9 mouse cellular contexts compared by ENCODE assay signal in the genomic region with DNA sequence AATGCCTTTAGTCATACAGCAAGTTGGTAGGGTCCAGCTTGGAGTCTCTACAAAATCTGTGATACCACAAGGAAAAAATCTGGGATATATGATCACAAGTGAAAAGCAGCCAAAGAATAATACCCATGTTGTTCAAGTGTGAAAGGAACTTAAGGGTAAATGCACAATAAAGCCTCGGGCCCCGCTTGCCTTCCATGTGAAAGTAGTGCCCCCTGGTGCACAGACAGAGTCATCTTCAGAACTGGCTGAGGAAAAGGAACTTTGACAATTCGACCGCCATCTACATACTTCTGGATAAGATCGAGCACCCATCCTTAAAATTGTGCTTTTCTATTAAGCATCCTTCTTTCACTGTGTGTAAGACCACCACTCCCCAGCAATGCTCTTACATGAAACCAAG. TPM values are rescaled to one million over a fixed set of nuclear protein-coding genes. Genes with fewer than 3 reads are reported as not detected.
A peak's percentile ranks its signal among the peaks of the same experiment; 100 is the strongest.
DNase-seq lines count a peak whose midpoint lies in the region; ATAC-seq and TF ChIP-seq lines count a peak whose summit lies in the region.
"Had no signal": no experiment of that assay in that cellular context is flagged by ENCODE, and none has a peak within 500 bp of the region (broad histone marks: within the 10 kb centered on the region; RNA-seq: fewer than 3 reads in every experiment).

No protein-coding gene starts in this region.

- no peaks in the 10 kb centered on the region for H3K27me3 ChIP-seq in midbrain, postnatal 0 days (ENCODE audit: insufficient read depth, low read length)
- H3K27me3 ChIP-seq in midbrain, embryonic 10.5 days (ENCODE audit: low read depth, poor library complexity, severe bottlenecking) = no peaks in the 10 kb centered on the region
- H3K27me3 ChIP-seq: midbrain, embryonic 12.5 days had no signal

- H3K9ac ChIP-seq in midbrain, postnatal 0 days (replicated peaks; ENCODE audit: low read length, poor library complexity, severe bottlenecking) = no peak overlapping the region
- H3K9ac ChIP-seq: midbrain, embryonic 12.5 days had no signal

- intact Hi-C loops in heart, postnatal 10 days (cut with DNase I) = loop anchor here (1.0 to 5.0 kb wide), 5 partner anchors 51 to 531 kb away; no protein-coding TSS in a partner anchor

- no peak for TF ChIP-seq POLR2A in bone marrow, adult 2 months (IDR thresholded peaks at IDR 0.05; ENCODE audit: borderline replicate concordance, control insufficient read depth, low read depth, low read length)

- no peaks in the 10 kb centered on the region for H3K9me3 ChIP-seq in midbrain, postnatal 0 days (ENCODE audit: low read length)
- H3K9me3 ChIP-seq in midbrain, embryonic 10.5 days (replicated peaks) = no peaks in the 10 kb centered on the region
- H3K9me3 ChIP-seq: midbrain, embryonic 12.5 days had no signal

- no peak for ATAC-seq in midbrain, postnatal 0 days (ENCODE audit: low FRiP score)

- H3K4me3 ChIP-seq in midbrain, postnatal 0 days (ENCODE audit: low read depth, low read length) = no peak overlapping the region
- H3K4me3 ChIP-seq in midbrain, embryonic 10.5 days = no peak overlapping the region
- no peak overlapping the region for H3K4me3 ChIP-seq in bone marrow, adult 2 months (replicated peaks; ENCODE audit: control insufficient read depth, low read depth, low read length)
- H3K4me3 ChIP-seq: midbrain, embryonic 12.5 days had no signal

- DNase-seq in adrenal gland, adult (ENCODE audit: inconsistent age in 2 of 2, low spot score in 1 of 2) = peak; percentile 23 to 76
- no peak for DNase-seq in adrenal gland, adult 8-10 months
- DNase-seq in midbrain, postnatal 0 days (ENCODE audit: low spot score) = peak; percentile 54
- DNase-seq in midbrain, embryonic 10.5 days (ENCODE audit: low spot score) = no peak
- peak; percentile 62 to 72 for DNase-seq in heart, postnatal 10 days
- DNase-seq in lung, adult 18-20 months = peak; percentile 22 to 47
- DNase-seq in thymus, postnatal 0 days (ENCODE audit: low spot score) = peak; percentile 52

- H3K27ac ChIP-seq in midbrain, postnatal 0 days (ENCODE audit: low read depth, low read length) = no peak overlapping the region
- no peak overlapping the region for H3K27ac ChIP-seq in midbrain, embryonic 10.5 days (replicated peaks)
- no peak overlapping the region for H3K27ac ChIP-seq in bone marrow, adult 2 months (ENCODE audit: control insufficient read depth, insufficient read depth, low read depth, low read length, poor library complexity)
- H3K27ac ChIP-seq: midbrain, embryonic 12.5 days had no signal

- no peak overlapping the region for H3K4me2 ChIP-seq in midbrain, postnatal 0 days (ENCODE audit: low read depth, low read length, poor library complexity, severe bottlenecking)
- H3K4me2 ChIP-seq: midbrain, embryonic 12.5 days had no signal

- peak; percentile 66 for TF ChIP-seq CTCF in midbrain, postnatal 0 days (IDR thresholded peaks at IDR 0.05)
- peak; percentile 62 for TF ChIP-seq CTCF in bone marrow, adult 2 months (IDR thresholded peaks at IDR 0.05; ENCODE audit: control insufficient read depth, insufficient read depth, low read length)

- 54% methylated on average over 5 of the region's 5 CpGs for WGBS in midbrain, postnatal 0 days
- WGBS in midbrain, embryonic 10.5 days = 54% methylated on average over 5 of the region's 5 CpGs
- WGBS in bone marrow, adult 2 months = 17% methylated on average over 5 of the region's 5 CpGs

- H3K36me3 ChIP-seq in midbrain, postnatal 0 days (ENCODE audit: insufficient read depth, low read length) = no peaks in the 10 kb centered on the region
- H3K36me3 ChIP-seq in midbrain, embryonic 10.5 days = no peaks in the 10 kb centered on the region
- H3K36me3 ChIP-seq: midbrain, embryonic 12.5 days had no signal

- no peaks in the 10 kb centered on the region for H3K4me1 ChIP-seq in midbrain, postnatal 0 days (ENCODE audit: insufficient read depth, low read length)
- H3K4me1 ChIP-seq in midbrain, embryonic 10.5 days = peaks cover 6% of the 10 kb centered on the region
- H3K4me1 ChIP-seq in bone marrow, adult 2 months (ENCODE audit: control insufficient read depth, insufficient read depth, low read length) = no peaks in the 10 kb centered on the region; the same call in 1 of the 2 replicates

RNA-seq across cellular contexts. Expression of a gene that starts 11.6 kb away (rescaled TPM):
- under 1 TPM; 0.35 to 0.99 (median 0.48) TPM for total RNA-seq in adrenal gland, adult 8-10 months (2022)
- total RNA-seq in midbrain, postnatal 0 days (2014; rRNA removed) = 0.60 and 0.80 TPM in 2 replicates
- 0.61 and 0.74 TPM in 2 replicates for polyA plus RNA-seq in midbrain, postnatal 0 days (2015; fragmentation: Nextera tagmentation; extraction: Ambion mirVana)
- polyA plus RNA-seq in midbrain, embryonic 10.5 days (2016; fragmentation: Nextera tagmentation; extraction: Ambion mirVana) = 1.2 and 1.3 TPM in 2 replicates
- 14.9 and 55.4 TPM in 2 replicates for polyA plus RNA-seq in bone marrow, adult 2 months (2011; ENCODE audit: insufficient read depth, insufficient read length, low replicate concordance, missing spikeins)
- total RNA-seq in heart, postnatal 10 days (2021) = under 1 TPM; 0.12 to 0.24 TPM
- polyA plus RNA-seq in thymus, postnatal 0 days (2015; fragmentation: Nextera tagmentation; extraction: Ambion mirVana) = 36.8 and 38.6 TPM in 2 replicates

Comparison
In these comparisons a context has a peak if more than half of its experiments do, and no peak if none do; other contexts are left out.
1. DNase-seq: peak in adrenal gland, adult (2 of 2), midbrain, postnatal 0 days (single experiment), heart, postnatal 10 days (2 of 2), lung, adult 18-20 months (2 of 2) and thymus, postnatal 0 days (single experiment); none in adrenal gland, adult 8-10 months (single experiment) and midbrain, embryonic 10.5 days (single experiment).